Mouse (Mus musculus): ENCODE results near the gene Asb16. TPM values are rescaled to one million over a fixed set of nuclear protein-coding genes. Genes with fewer than 3 reads are reported as not detected.

Asb16 gene
- polyA plus RNA-seq, 1 experiment: 0.56 TPM

GRCm38 (mm10) chr11:102321931-102322330 is 53.4 kb downstream of the Asb16 start:
- no peak for DNase-seq (ENCODE audit: low read depth)
- no peak for TF ChIP-seq POLR2A (IDR thresholded peaks at IDR 0.05; ENCODE audit: borderline replicate concordance, extremely low read depth, insufficient read depth, insufficient read length, poor library complexity, severe bottlenecking)
- no peak for TF ChIP-seq CTCF (IDR thresholded peaks at IDR 0.05; ENCODE audit: borderline replicate concordance, extremely low read depth, insufficient read depth, insufficient read length)

GRCm38 (mm10) chr11:102323516-102323915 is 55.0 kb downstream of the Asb16 start:
- TF ChIP-seq POLR2A (IDR thresholded peaks at IDR 0.05; ENCODE audit: borderline replicate concordance, extremely low read depth, insufficient read depth, insufficient read length, poor library complexity, severe bottlenecking): no peak
- TF ChIP-seq CTCF (IDR thresholded peaks at IDR 0.05; ENCODE audit: borderline replicate concordance, extremely low read depth, insufficient read depth, insufficient read length): no peak
- no peak for DNase-seq (ENCODE audit: low read depth)

- DNase-seq (ENCODE audit: low read depth): no peak
- TF ChIP-seq CTCF (IDR thresholded peaks at IDR 0.05; ENCODE audit: borderline replicate concordance, extremely low read depth, insufficient read depth, insufficient read length) (no peak), POLR2A (IDR thresholded peaks at IDR 0.05; ENCODE audit: borderline replicate concordance, extremely low read depth, insufficient read depth, insufficient read length, poor library complexity, severe bottlenecking) (no peak)
Observed at GRCm38 (mm10) chr11:102327250-102327649, 58.7 kb downstream of the Asb16 start.

GRCm38 (mm10) chr11:102327839-102328238 is 59.3 kb downstream of the Asb16 start:
- TF ChIP-seq CTCF (IDR thresholded peaks at IDR 0.05; ENCODE audit: borderline replicate concordance, extremely low read depth, insufficient read depth, insufficient read length): no peak
- no peak for TF ChIP-seq POLR2A (IDR thresholded peaks at IDR 0.05; ENCODE audit: borderline replicate concordance, extremely low read depth, insufficient read depth, insufficient read length, poor library complexity, severe bottlenecking)
- DNase-seq (ENCODE audit: low read depth): no peak

Other genes starting within 250 kb of the Asb16 start
- 50.9 and 55.3 TPM in 2 replicates for gene Mpp3, start 240.3 kb upstream of the Asb16 start, polyA plus RNA-seq (2012; rRNA removed)
- gene Cd300lg, start 227.2 kb upstream of the Asb16 start, polyA plus RNA-seq (2012; rRNA removed): 0.11 and 0.15 TPM in 2 replicates
- 49.9 and 51.5 TPM in 2 replicates for gene Mpp2, start 180.2 kb upstream of the Asb16 start, polyA plus RNA-seq (2012; rRNA removed)
- gene Ppy, start 167.4 kb upstream of the Asb16 start, polyA plus RNA-seq (2012; rRNA removed): not detected in 2 replicates
- gene Pyy, start 160.9 kb upstream of the Asb16 start, polyA plus RNA-seq (2012; rRNA removed): 1.8 and 4.0 TPM in 2 replicates
- gene Nags, start 123.2 kb upstream of the Asb16 start, polyA plus RNA-seq (2012; rRNA removed): 0.04 and 0.05 TPM in 2 replicates
- gene Tmem101, start 112.3 kb upstream of the Asb16 start, polyA plus RNA-seq (2012; rRNA removed): 36.3 and 38.6 TPM in 2 replicates
- 36.5 and 47.6 TPM in 2 replicates for gene Lsm12, start 83.4 kb upstream of the Asb16 start, polyA plus RNA-seq (2012; rRNA removed)
- gene G6pc3, start 79.1 kb upstream of the Asb16 start, polyA plus RNA-seq (2012; rRNA removed): 56.9 and 67.0 TPM in 2 replicates
- 147 and 153 TPM in 2 replicates for gene Hdac5, start 38.6 kb upstream of the Asb16 start, polyA plus RNA-seq (2012; rRNA removed)
- 5.0 and 8.2 TPM in 2 replicates for gene BC030867, start 19.9 kb upstream of the Asb16 start, polyA plus RNA-seq (2012; rRNA removed)
- gene Tmub2, start 16.2 kb downstream of the Asb16 start, polyA plus RNA-seq (2012; rRNA removed): 74.7 and 88.3 TPM in 2 replicates
- 116 and 130 TPM in 2 replicates for gene Atxn7l3, start 27.9 kb downstream of the Asb16 start, polyA plus RNA-seq (2012; rRNA removed)
- 57.7 and 80.5 TPM in 2 replicates for gene Ubtf, start 51.0 kb downstream of the Asb16 start, polyA plus RNA-seq (2012; rRNA removed)
- gene Slc4a1, start 97.5 kb downstream of the Asb16 start, polyA plus RNA-seq (2012; rRNA removed): 1.3 and 2.6 TPM in 2 replicates
- gene Rundc3a, start 124.7 kb downstream of the Asb16 start, polyA plus RNA-seq (2012; rRNA removed): 292 and 306 TPM in 2 replicates
- gene Slc25a39, start 139.2 kb downstream of the Asb16 start, polyA plus RNA-seq (2012; rRNA removed): 122 and 129 TPM in 2 replicates
- gene Grn, start 161.6 kb downstream of the Asb16 start, polyA plus RNA-seq (2012; rRNA removed): 33.2 and 53.0 TPM in 2 replicates
- gene Fam171a2, start 178.9 kb downstream of the Asb16 start, polyA plus RNA-seq (2012; rRNA removed): 221 and 276 TPM in 2 replicates
- 4.8 and 5.3 TPM in 2 replicates for gene Itga2b, start 201.4 kb downstream of the Asb16 start, polyA plus RNA-seq (2012; rRNA removed)